Mouse (Mus musculus) embryonic fibroblast, embryonic 13.5 days (primary cell): ENCODE measurements around the gene Cnga1.

Experiments used
- CTCF ChIP-seq: IDR thresholded peaks from 2 replicates; pipeline ENCODE4 v1.5.1; 2011; ENCODE audit warnings: mild to moderate bottlenecking, control low read depth, low read length, moderate library complexity, borderline replicate concordance; ENCODE audit not compliant: insufficient read depth
- POLR2A ChIP-seq: IDR thresholded peaks from 2 replicates; pipeline ENCODE4 v1.6.1; 2011; ENCODE audit warnings: low read depth, mild to moderate bottlenecking, control low read depth, low read length, moderate library complexity

- TF ChIP-seq CTCF: no peak
- TF ChIP-seq POLR2A: no peak
Measured at GRCm38 (mm10) chr5:72640072-72640471, 4.0 kb downstream of the Cnga1 start.
